Mouse (Mus musculus) bone marrow, adult 2 months (tissue): ENCODE results near the gene Tshz2.

ENCODE experiments used
- CTCF ChIP-seq: fragments of 200-500 bp; IDR thresholded peaks from 2 replicates; pipeline ENCODE4 v1.5.1; 2011; ENCODE audit warnings: low read length, control low read depth; ENCODE audit not compliant: control insufficient read depth, insufficient read depth
- POLR2A ChIP-seq: fragments of 200-500 bp; IDR thresholded peaks from 2 replicates; pipeline ENCODE4 v1.6.1; 2011; ENCODE audit warnings: low read depth, mild to moderate bottlenecking, control low read depth, low read length, borderline replicate concordance; ENCODE audit not compliant: control insufficient read depth

GRCm38 (mm10) chr2:170027837-170028236, 395.0 kb downstream of the Tshz2 start:
- no peak for TF ChIP-seq POLR2A
- peak; percentile 19; the same call in 1 of the 2 replicates for TF ChIP-seq CTCF
